Mouse (Mus musculus) 3T3-L1 (cell line): ENCODE measurements around the gene Igsf21.

Source experiments
- DNase-seq: peaks from one replicate; pipeline ENCODE4 v3.0.0-alpha.2; 2015; ENCODE audit warnings: low read depth, low spot score

Igsf21 gene

GRCm38 (mm10) chr4:140246180-140247005, at the start of gene Igsf21:
Gene Igsf21 (minus strand): TSS chr4:140246784.
- DNase-seq, result no peak

- DNase-seq, result no peak
These were observed 39.2 kb upstream of the Igsf21 start for GRCm38 (mm10) chr4:140285726-140286316.

- DNase-seq, result peak; percentile 62
These were observed 36.8 kb upstream of the Igsf21 start for GRCm38 (mm10) chr4:140283398-140283797.

- no peak for DNase-seq
These were observed 31.7 kb upstream of the Igsf21 start for GRCm38 (mm10) chr4:140278269-140278668.

GRCm38 (mm10) chr4:140271913-140272312, 25.3 kb upstream of the Igsf21 start:
- DNase-seq, result no peak

GRCm38 (mm10) chr4:140270451-140270850, 23.9 kb upstream of the Igsf21 start:
- no peak for DNase-seq

- DNase-seq, result no peak
These were observed 22.7 kb upstream of the Igsf21 start for GRCm38 (mm10) chr4:140269184-140269840.

- no peak for DNase-seq
These were observed 21.3 kb upstream of the Igsf21 start for GRCm38 (mm10) chr4:140267835-140268234.

- DNase-seq, result no peak
These were observed 20.5 kb upstream of the Igsf21 start for GRCm38 (mm10) chr4:140267086-140267485.

GRCm38 (mm10) chr4:140258968-140259367, 12.4 kb upstream of the Igsf21 start:
- DNase-seq, result peak; percentile 61

- DNase-seq, result peak; percentile 68
These were observed 5.8 kb upstream of the Igsf21 start for GRCm38 (mm10) chr4:140252369-140252768.

- peak; percentile 28 for DNase-seq
These were observed 2.6 kb upstream of the Igsf21 start for GRCm38 (mm10) chr4:140249011-140249744.

- no peak for DNase-seq
These were observed 1.8 kb upstream of the Igsf21 start for GRCm38 (mm10) chr4:140248396-140248795.

GRCm38 (mm10) chr4:140247006-140248003, 721 bp upstream of the Igsf21 start:
- DNase-seq, result no peak

- DNase-seq, result no peak
These were observed 1.1 kb downstream of the Igsf21 start for GRCm38 (mm10) chr4:140245286-140246179.

- DNase-seq, result no peak
These were observed 1.7 kb downstream of the Igsf21 start for GRCm38 (mm10) chr4:140244835-140245234.

- no peak for DNase-seq
These were observed 2.3 kb downstream of the Igsf21 start for GRCm38 (mm10) chr4:140244161-140244813.

- DNase-seq, result no peak
These were observed 3.4 kb downstream of the Igsf21 start for GRCm38 (mm10) chr4:140243231-140243630.

- no peak for DNase-seq
These were observed 4.3 kb downstream of the Igsf21 start for GRCm38 (mm10) chr4:140242291-140242690.
